Mouse (Mus musculus) left cerebral cortex, postnatal 10 days (tissue): Measurements from ENCODE around the gene Proser2. TPM values are rescaled to one million over a fixed set of nuclear protein-coding genes. Genes with fewer than 3 reads are reported as not detected.

Experiments used
- DNase-seq, 2 experiments: peaks; one replicate each; pipeline ENCODE4 v3.0.0; 2021 to 2022; ENCODE audit warnings: low spot score in 2 of 2, mixed read lengths in 1 of 2; ENCODE audit errors: extremely low spot score in 1 of 2
- intact Hi-C: fragments of 180-260 bp; cut with DNase I; formaldehyde crosslinking; loops from one replicate; pipeline ENCODE4 v1.15.1; 2025
- total RNA-seq, 2 experiments: library from RNA; stranded (reverse); gene quantifications; 2 replicates each; pipeline ENCODE4 v1.2.3; 2021

Gene Proser2
- total RNA-seq, result 1 to 10 TPM; 2.2 to 3.6 TPM

GRCm38 (mm10) chr2:6129555-6130355 is at the start of gene Proser2:
Gene Proser2 (minus strand): TSS chr2:6130211.
- DNase-seq, result peak; percentile 5 to 88
- intact Hi-C loops, result no loop called here

GRCm38 (mm10) chr2:6179749-6180117 is 49.7 kb upstream of the Proser2 start:
- no peak for DNase-seq
- intact Hi-C loops, result no loop called here

- intact Hi-C loops, result no loop called here
- no peak for DNase-seq
These were observed 49.1 kb upstream of the Proser2 start for GRCm38 (mm10) chr2:6178901-6179748.

GRCm38 (mm10) chr2:6173013-6173412 is 43.0 kb upstream of the Proser2 start:
- DNase-seq, result no peak
- intact Hi-C loops, result no loop called here

GRCm38 (mm10) chr2:6168560-6168959 is 38.5 kb upstream of the Proser2 start:
- intact Hi-C loops, result loop anchor here (2.0 kb wide), 1 partner anchor 174 kb away; no protein-coding TSS in a partner anchor
- no peak for DNase-seq

- DNase-seq, result peak; percentile 72 to 74
- intact Hi-C loops, result loop anchor here (2.0 kb wide), 1 partner anchor 173 kb away; no protein-coding TSS in a partner anchor
These were observed 38.0 kb upstream of the Proser2 start for GRCm38 (mm10) chr2:6167843-6168558.

GRCm38 (mm10) chr2:6165771-6166170 is 35.8 kb upstream of the Proser2 start:
- DNase-seq, result no peak
- intact Hi-C loops, result no loop called here

- intact Hi-C loops, result no loop called here
- DNase-seq, result peak in 1 of 2 experiments; percentile 62
These were observed 34.7 kb upstream of the Proser2 start for GRCm38 (mm10) chr2:6164606-6165290.

- DNase-seq, result peak in 1 of 2 experiments; percentile 77
- intact Hi-C loops, result no loop called here
These were observed 32.5 kb upstream of the Proser2 start for GRCm38 (mm10) chr2:6162366-6163040.

GRCm38 (mm10) chr2:6159735-6160134 is 29.7 kb upstream of the Proser2 start:
- intact Hi-C loops, result no loop called here
- DNase-seq, result no peak

- no peak for DNase-seq
- intact Hi-C loops, result no loop called here
These were observed 29.2 kb upstream of the Proser2 start for GRCm38 (mm10) chr2:6159219-6159618.

- no peak for DNase-seq
- intact Hi-C loops, result no loop called here
These were observed 27.6 kb upstream of the Proser2 start for GRCm38 (mm10) chr2:6157635-6158034.

- no peak for DNase-seq
- intact Hi-C loops, result no loop called here
These were observed 27.2 kb upstream of the Proser2 start for GRCm38 (mm10) chr2:6157208-6157607.

- intact Hi-C loops, result no loop called here
- DNase-seq, result no peak
These were observed 19.8 kb upstream of the Proser2 start for GRCm38 (mm10) chr2:6149801-6150200.

- no peak for DNase-seq
- intact Hi-C loops, result no loop called here
These were observed 16.9 kb upstream of the Proser2 start for GRCm38 (mm10) chr2:6146901-6147300.

- intact Hi-C loops, result no loop called here
- no peak for DNase-seq
These were observed 16.2 kb upstream of the Proser2 start for GRCm38 (mm10) chr2:6146257-6146656.

GRCm38 (mm10) chr2:6145611-6146010 is 15.6 kb upstream of the Proser2 start:
- DNase-seq, result no peak
- intact Hi-C loops, result no loop called here
